Mouse (Mus musculus) lung, postnatal 14 days (tissue): ENCODE measurements around the gene Fndc1.
A peak's percentile ranks its signal among the peaks of the same experiment; 100 is the strongest.

ENCODE experiments used
- DNase-seq: peaks from one replicate; pipeline ENCODE4 v3.0.0; 2021

Gene Fndc1

GRCm38 (mm10) chr17:7816602-7817001 lies 10.5 kb downstream of the Fndc1 start:
- DNase-seq, result no peak

- no peak for DNase-seq
Observed at GRCm38 (mm10) chr17:7814433-7814832, 12.7 kb downstream of the Fndc1 start.

- DNase-seq, result no peak
Observed at GRCm38 (mm10) chr17:7808043-7808442, 19.1 kb downstream of the Fndc1 start.

- DNase-seq, result no peak
Observed at GRCm38 (mm10) chr17:7805105-7805504, 22.0 kb downstream of the Fndc1 start.

GRCm38 (mm10) chr17:7802483-7802882 lies 24.6 kb downstream of the Fndc1 start:
- no peak for DNase-seq

- no peak for DNase-seq
Observed at GRCm38 (mm10) chr17:7799894-7800293, 27.2 kb downstream of the Fndc1 start.

GRCm38 (mm10) chr17:7795584-7795983 lies 31.5 kb downstream of the Fndc1 start:
- no peak for DNase-seq

- no peak for DNase-seq
Observed at GRCm38 (mm10) chr17:7795168-7795567, 31.9 kb downstream of the Fndc1 start.

- DNase-seq, result no peak
Observed at GRCm38 (mm10) chr17:7794093-7794492, 33.0 kb downstream of the Fndc1 start.

- no peak for DNase-seq
Observed at GRCm38 (mm10) chr17:7790512-7790911, 36.6 kb downstream of the Fndc1 start.

GRCm38 (mm10) chr17:7774101-7774500 lies 53.0 kb downstream of the Fndc1 start:
- no peak for DNase-seq

GRCm38 (mm10) chr17:7759786-7760185 lies 67.3 kb downstream of the Fndc1 start:
- no peak for DNase-seq

- no peak for DNase-seq
Observed at GRCm38 (mm10) chr17:7755001-7755400, 72.1 kb downstream of the Fndc1 start.

GRCm38 (mm10) chr17:7753383-7753782 lies 73.7 kb downstream of the Fndc1 start:
- no peak for DNase-seq

- DNase-seq, result no peak
Observed at GRCm38 (mm10) chr17:7749051-7749815, 77.9 kb downstream of the Fndc1 start.

GRCm38 (mm10) chr17:7746841-7747240 lies 80.3 kb downstream of the Fndc1 start:
- DNase-seq, result no peak

- no peak for DNase-seq
Observed at GRCm38 (mm10) chr17:7744976-7745375, 82.1 kb downstream of the Fndc1 start.

GRCm38 (mm10) chr17:7740988-7741387 lies 86.1 kb downstream of the Fndc1 start:
- peak; percentile 73 for DNase-seq

- DNase-seq, result no peak
Observed at GRCm38 (mm10) chr17:7722991-7723390, 104.1 kb downstream of the Fndc1 start.

- no peak for DNase-seq
Observed at GRCm38 (mm10) chr17:7718886-7719285, 108.2 kb downstream of the Fndc1 start.

- no peak for DNase-seq
Observed at GRCm38 (mm10) chr17:7717945-7718344, 109.2 kb downstream of the Fndc1 start.

GRCm38 (mm10) chr17:7713020-7713419 lies 114.1 kb downstream of the Fndc1 start:
- DNase-seq, result peak; percentile 28

GRCm38 (mm10) chr17:7707073-7707472 lies 120.0 kb downstream of the Fndc1 start:
- no peak for DNase-seq

- DNase-seq, result no peak
Observed at GRCm38 (mm10) chr17:7690271-7690670, 136.8 kb downstream of the Fndc1 start.
